Mouse (Mus musculus): Measurements from ENCODE around the gene Akap10. TPM values are rescaled to one million over a fixed set of nuclear protein-coding genes. Genes with fewer than 3 reads are reported as not detected.
"Not testable (repeated sequence)": the region's sequence is repeated elsewhere in the genome, so short reads cannot be mapped to it uniquely, and the experiment has no call there.

The Akap10 gene
- polyA plus RNA-seq, 1 experiment from 2014 or later = 18.8 TPM

DNA sequence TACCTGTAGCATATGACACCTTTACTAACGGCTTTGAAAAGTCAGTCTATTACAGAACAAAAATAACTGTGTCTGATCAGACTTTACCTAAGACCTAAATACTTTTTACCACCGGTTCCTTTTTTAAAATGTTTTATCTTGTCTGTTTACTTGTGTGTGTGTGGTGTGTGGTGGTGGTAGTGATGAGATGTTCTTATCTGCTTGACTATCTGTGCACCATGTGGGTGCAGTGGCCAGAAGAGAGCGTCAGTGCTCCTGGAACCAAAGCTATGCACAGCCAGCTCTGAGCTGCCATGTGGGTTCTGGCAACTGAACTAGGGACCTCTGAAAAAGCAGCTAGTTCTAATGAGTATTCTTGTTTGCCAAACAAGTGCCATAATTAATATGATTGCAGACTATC lies 78.9 kb downstream of the Akap10 start:
- H3K27me3 ChIP-seq (ENCODE audit: low read depth, poor library complexity, severe bottlenecking) = no peaks in the 10 kb centered on the region
- H3K4me3 ChIP-seq = no peak overlapping the region
- H3K27ac ChIP-seq = no peak overlapping the region
- peaks cover 4% of the 10 kb centered on the region; the same call in 1 of the 2 replicates for H3K36me3 ChIP-seq
- WGBS = 84% methylated on average over 3 of the region's 3 CpGs
- no peak for DNase-seq (ENCODE audit: low spot score)
- peaks cover 19% of the 10 kb centered on the region for H3K4me1 ChIP-seq
- H3K9me3 ChIP-seq (replicated peaks) = no peaks in the 10 kb centered on the region

DNA sequence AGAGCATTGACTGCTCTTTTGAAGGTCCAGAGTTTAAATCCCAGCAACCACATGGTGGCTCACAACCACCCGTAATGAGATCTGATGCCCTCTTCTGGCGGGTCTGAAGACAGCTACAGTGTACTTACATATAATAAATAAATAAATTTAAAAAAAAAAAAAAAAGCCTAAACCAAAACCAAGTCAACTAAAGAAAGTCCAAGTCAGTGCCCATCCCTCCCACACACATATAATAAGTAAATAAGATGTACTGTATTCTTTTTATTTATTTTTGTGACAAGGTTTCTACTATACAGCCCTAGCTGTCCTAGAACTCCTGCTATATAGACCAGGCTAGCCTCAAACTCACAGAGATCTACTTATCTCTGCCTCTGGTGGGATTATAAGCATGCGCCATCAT lies 89.4 kb downstream of the Akap10 start:
- H3K9me3 ChIP-seq (replicated peaks); H3K27me3 ChIP-seq (ENCODE audit: low read depth, poor library complexity, severe bottlenecking); H3K27ac ChIP-seq; H3K4me3 ChIP-seq; DNase-seq (ENCODE audit: low spot score); H3K4me1 ChIP-seq: not testable (repeated sequence)
- H3K36me3 ChIP-seq = peaks cover 45% of the 10 kb centered on the region
- WGBS = 64% methylated on average over 3 of the region's 3 CpGs

DNA sequence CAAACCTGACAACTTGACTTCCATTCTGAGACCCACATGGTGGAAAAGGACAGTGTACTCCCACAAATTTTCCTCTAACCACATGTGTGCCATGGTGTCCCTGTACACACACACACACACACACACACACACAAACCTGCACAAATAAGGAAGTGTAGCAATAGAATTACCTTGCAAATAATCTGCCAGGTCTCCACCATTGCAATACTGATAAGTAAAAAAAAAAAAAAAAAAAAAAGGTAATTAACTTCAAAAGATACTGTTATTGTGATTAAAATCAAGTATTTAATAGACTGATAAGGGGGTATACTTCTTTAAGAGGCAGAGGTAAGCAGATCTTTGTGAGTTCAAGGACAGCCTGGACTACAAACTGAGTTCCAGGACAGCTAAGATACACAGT lies 90.1 kb downstream of the Akap10 start:
- Histone ChIP-seq H3K27me3 (ENCODE audit: low read depth, poor library complexity, severe bottlenecking) (no peaks in the 10 kb centered on the region), H3K36me3 (peaks cover 44% of the 10 kb centered on the region), H3K4me3 (no peak overlapping the region), H3K4me1 (no peaks in the 10 kb centered on the region), H3K9me3 (replicated peaks) (no peaks in the 10 kb centered on the region), H3K27ac (no peak overlapping the region)
- no peak for DNase-seq (ENCODE audit: low spot score)

DNA sequence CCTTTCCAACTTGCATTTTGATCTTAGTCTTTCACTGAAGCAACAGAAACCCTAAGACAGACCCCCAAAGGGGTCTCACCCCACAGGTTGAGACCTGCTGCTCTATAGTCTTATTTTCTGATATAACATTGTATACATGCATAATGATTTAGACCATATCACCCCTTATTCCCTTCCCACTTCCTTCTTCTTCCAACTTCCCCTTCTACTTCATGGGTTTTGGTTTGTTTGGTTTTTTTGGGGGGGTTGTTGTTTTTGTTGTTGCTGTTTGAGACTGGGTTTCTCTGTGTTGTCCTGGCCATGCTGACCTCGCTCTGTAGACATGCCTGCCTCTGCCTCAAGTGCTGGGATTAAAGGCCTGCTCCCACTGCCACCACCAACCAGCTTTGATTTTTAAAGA lies 90.9 kb downstream of the Akap10 start:
- peaks cover 49% of the 10 kb centered on the region for H3K36me3 ChIP-seq
- no peaks in the 10 kb centered on the region for H3K4me1 ChIP-seq
- H3K27ac ChIP-seq = no peak overlapping the region
- no peaks in the 10 kb centered on the region for H3K27me3 ChIP-seq (ENCODE audit: low read depth, poor library complexity, severe bottlenecking)
- DNase-seq (ENCODE audit: low spot score) = no peak
- WGBS = 88% methylated on average over 1 of the region's 1 CpGs
- no peak overlapping the region for H3K4me3 ChIP-seq
- H3K9me3 ChIP-seq (replicated peaks) = no peaks in the 10 kb centered on the region

Other genes with a start within 250 kb of the Akap10 start
- 2.2 and 2.4 TPM in 2 replicates for gene Fam83g, start 246.2 kb downstream of the Akap10 start, polyA plus RNA-seq (2016; fragmentation: Nextera tagmentation; extraction: Ambion mirVana)
- 0.08 and 0.11 TPM in 2 replicates for gene Slc5a10, start 209.4 kb downstream of the Akap10 start, polyA plus RNA-seq (2016; fragmentation: Nextera tagmentation; extraction: Ambion mirVana)
- gene Prpsap2, start 168.2 kb downstream of the Akap10 start, polyA plus RNA-seq (2016; fragmentation: Nextera tagmentation; extraction: Ambion mirVana) = 32.4 and 33.7 TPM in 2 replicates
- 9.4 and 13.6 TPM in 2 replicates for gene Ulk2, start 75.2 kb downstream of the Akap10 start, polyA plus RNA-seq (2016; fragmentation: Nextera tagmentation; extraction: Ambion mirVana)
- gene Specc1, start 26.5 kb upstream of the Akap10 start, polyA plus RNA-seq (2016; fragmentation: Nextera tagmentation; extraction: Ambion mirVana) = 11.7 and 16.5 TPM in 2 replicates

Measured in limb, embryonic 10.5 days (tissue).